Mouse (Mus musculus) liver, adult 2 months (tissue): ENCODE results near the gene Acsl5. TPM values are rescaled to one million over a fixed set of nuclear protein-coding genes. Genes with fewer than 3 reads are reported as not detected.

ENCODE experiments used
- DNase-seq: peaks from one replicate; pipeline ENCODE4 v3.0.0-alpha.2; 2011; ENCODE audit warnings: low read depth, low spot score; ENCODE audit errors: extremely low read depth
- H3K27ac ChIP-seq: fragments of 200-500 bp; replicated peaks from 2 replicates; pipeline ENCODE4 v1.5.1; 2012; ENCODE audit warnings: low read depth, mild to moderate bottlenecking, control low read depth, inconsistent platforms, low read length; ENCODE audit not compliant: insufficient read depth
- H3K27me3 ChIP-seq: fragments of 200-500 bp; 2 replicates; pipeline ENCODE4 v1.6.1; 2012; ENCODE audit warnings: mild to moderate bottlenecking, moderate library complexity, low read length, inconsistent platforms; ENCODE audit not compliant: control insufficient read depth, insufficient read depth
- H3K36me3 ChIP-seq: fragments of 200-500 bp; 2 replicates; pipeline ENCODE4 v1.6.1; 2012; ENCODE audit warnings: low read length, inconsistent platforms; ENCODE audit not compliant: control insufficient read depth, insufficient read depth
- H3K4me1 ChIP-seq: fragments of 200-500 bp; 2 replicates; pipeline ENCODE4 v1.6.1; 2011; ENCODE audit warnings: low read length; ENCODE audit not compliant: control insufficient read depth, insufficient read depth
- H3K4me3 ChIP-seq: fragments of 200-500 bp; 2 replicates; pipeline ENCODE4 v1.5.1; 2011; ENCODE audit warnings: low read depth, mild to moderate bottlenecking, control low read depth, low read length, moderate library complexity; ENCODE audit not compliant: insufficient read depth
- H3K79me2 ChIP-seq: fragments of 200-500 bp; 2 replicates; pipeline ENCODE4 v1.6.1; 2012; ENCODE audit warnings: inconsistent platforms, mild to moderate bottlenecking, low read length, moderate library complexity; ENCODE audit not compliant: control insufficient read depth, insufficient read depth
- H3K9ac ChIP-seq: fragments of 200-500 bp; 2 replicates; pipeline ENCODE4 v1.6.1; 2012; ENCODE audit warnings: low read depth, mild to moderate bottlenecking, control low read depth, inconsistent platforms, low read length
- CTCF ChIP-seq: fragments of 200-500 bp; IDR thresholded peaks from 2 replicates; pipeline ENCODE4 v1.5.1; 2011; ENCODE audit warnings: low read depth, low read length, control low read depth
- POLR2A ChIP-seq: fragments of 200-500 bp; IDR thresholded peaks from 2 replicates; pipeline ENCODE4 v1.6.1; 2011; ENCODE audit warnings: low read length, control low read depth; ENCODE audit not compliant: insufficient read depth; ENCODE audit errors: extremely low read depth
- WGBS: fragments of 180-500 bp; shearing (Covaris S2); methylation state at CpG from one replicate; pipeline ENCODE4 v1.1.7; 2018; 5-methylcytosine and 5-hydroxymethylcytosine counted together
- polyA plus RNA-seq: library from polyadenylated mRNA; depleted of rRNA; stranded (reverse); fragments of >200 nt; gene quantifications from 2 replicates; pipeline ENCODE4 v1.2.3, GENCODE M21; 2012
- total RNA-seq: library from RNA; depleted of rRNA; stranded (reverse); fragments of >200 nt; gene quantifications from 2 replicates; pipeline ENCODE4 v1.2.3, GENCODE M21; 2014

Gene Acsl5
- total and polyA plus RNA-seq, 2 experiments = 206 to 1,190 TPM

GRCm38 (mm10) chr19:55265269-55265668, 13.5 kb downstream of the Acsl5 start:
- H3K79me2 ChIP-seq = peaks cover 42% of the 10 kb centered on the region
- H3K4me3 ChIP-seq = no peak overlapping the region
- no peak overlapping the region for H3K27ac ChIP-seq
- no peaks in the 10 kb centered on the region for H3K27me3 ChIP-seq
- no peak overlapping the region for H3K9ac ChIP-seq
- no peak for TF ChIP-seq POLR2A
- H3K36me3 ChIP-seq = peaks cover 18% of the 10 kb centered on the region
- H3K4me1 ChIP-seq = peaks cover 31% of the 10 kb centered on the region
- WGBS = 81% methylated on average over 3 of the region's 3 CpGs
- no peak for DNase-seq

GRCm38 (mm10) chr19:55266786-55267185, 15.0 kb downstream of the Acsl5 start:
- DNase-seq = peak; percentile 94
- Histone ChIP-seq H3K9ac (no peak overlapping the region), H3K27ac (peak overlapping the region; percentile 61), H3K4me1 (peaks cover 25% of the 10 kb centered on the region), H3K27me3 (no peaks in the 10 kb centered on the region), H3K79me2 (peaks cover 32% of the 10 kb centered on the region), H3K4me3 (no peak overlapping the region), H3K36me3 (peaks cover 27% of the 10 kb centered on the region)
- WGBS = 22% methylated on average over 3 of the region's 3 CpGs
- TF ChIP-seq POLR2A (no peak), CTCF (no peak)

- Histone ChIP-seq H3K79me2 (peaks cover 26% of the 10 kb centered on the region), H3K9ac (no peak overlapping the region), H3K4me3 (no peak overlapping the region), H3K27ac (no peak overlapping the region; the same call in 1 of the 2 replicates), H3K36me3 (peaks cover 37% of the 10 kb centered on the region), H3K27me3 (no peaks in the 10 kb centered on the region), H3K4me1 (peaks cover 25% of the 10 kb centered on the region)
- TF ChIP-seq CTCF (no peak), POLR2A (no peak)
- peak; percentile 70 for DNase-seq
- WGBS = 26% methylated on average over 3 of the region's 3 CpGs
Measured at GRCm38 (mm10) chr19:55268150-55268549, 16.4 kb downstream of the Acsl5 start.

DNA sequence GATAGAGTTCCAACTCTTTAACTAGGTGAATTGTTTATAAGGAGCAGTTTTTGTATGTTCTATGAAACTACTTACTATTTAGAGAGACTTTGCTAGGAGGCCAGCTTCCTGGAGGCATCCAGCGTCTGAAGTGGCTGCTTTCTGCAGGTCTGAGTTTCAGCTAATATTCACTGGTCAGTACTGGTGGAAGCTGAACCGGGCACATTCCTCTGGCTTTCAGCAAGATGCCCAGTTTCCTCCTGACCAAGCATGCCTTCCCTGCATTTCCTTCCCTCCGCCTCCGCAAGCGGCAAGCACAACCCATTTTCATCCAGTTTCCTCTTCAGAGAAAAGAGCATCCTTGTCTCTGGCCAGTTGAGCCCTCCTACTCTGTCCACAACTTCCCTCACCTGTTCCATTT, 17.3 kb downstream of the Acsl5 start:
- Histone ChIP-seq H3K27me3 (no peaks in the 10 kb centered on the region), H3K4me1 (peaks cover 25% of the 10 kb centered on the region), H3K36me3 (peaks cover 44% of the 10 kb centered on the region), H3K4me3 (no peak overlapping the region), H3K27ac (no peak overlapping the region), H3K79me2 (peaks cover 22% of the 10 kb centered on the region), H3K9ac (no peak overlapping the region)
- WGBS = 88% methylated on average over 5 of the region's 5 CpGs
- no peak for DNase-seq
- TF ChIP-seq CTCF = no peak

DNA sequence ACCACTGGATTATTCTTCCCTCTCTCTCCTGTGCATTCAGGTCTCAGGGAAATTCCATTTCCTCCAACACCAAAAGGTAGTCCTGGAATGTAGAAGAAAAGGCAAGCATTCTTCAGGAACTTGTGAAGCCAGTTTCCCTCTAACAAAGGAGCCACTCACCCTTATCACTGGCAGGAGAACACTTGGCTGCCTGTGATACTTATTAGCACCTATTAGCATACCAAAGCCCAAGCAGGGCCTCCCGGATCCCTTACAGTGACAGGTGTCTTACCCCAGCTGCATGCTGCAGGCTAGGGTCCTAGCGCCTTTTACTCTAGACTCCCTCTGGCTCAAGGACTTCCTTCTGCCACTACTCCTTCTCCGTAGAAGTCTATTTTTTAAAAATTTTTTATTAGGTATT, 19.7 kb downstream of the Acsl5 start:
- H3K27ac ChIP-seq = no peak overlapping the region
- no peaks in the 10 kb centered on the region for H3K27me3 ChIP-seq
- H3K4me3 ChIP-seq = no peak overlapping the region
- DNase-seq = no peak
- 90% methylated on average over 3 of the region's 3 CpGs for WGBS
- H3K36me3 ChIP-seq = peaks cover 48% of the 10 kb centered on the region
- peaks cover 8% of the 10 kb centered on the region for H3K79me2 ChIP-seq
- peaks cover 21% of the 10 kb centered on the region for H3K4me1 ChIP-seq
- no peak for TF ChIP-seq CTCF
- TF ChIP-seq POLR2A = no peak
- no peak overlapping the region for H3K9ac ChIP-seq

- H3K9ac ChIP-seq = no peak overlapping the region
- WGBS = 73% methylated on average over 6 of the region's 6 CpGs
- DNase-seq = no peak
- H3K79me2 ChIP-seq = peaks cover 3% of the 10 kb centered on the region; the same call in 1 of the 2 replicates
- peaks cover 11% of the 10 kb centered on the region for H3K4me1 ChIP-seq
- H3K4me3 ChIP-seq = no peak overlapping the region
- H3K36me3 ChIP-seq = peaks cover 60% of the 10 kb centered on the region
- H3K27me3 ChIP-seq = no peaks in the 10 kb centered on the region
- TF ChIP-seq CTCF = no peak
- TF ChIP-seq POLR2A = no peak
- H3K27ac ChIP-seq = no peak overlapping the region
Measured at GRCm38 (mm10) chr19:55273340-55273739, 21.6 kb downstream of the Acsl5 start.
